Mouse (Mus musculus) ZHBTc4 (cell line): ENCODE results near the gene Tpk1.
A peak's percentile ranks its signal among the peaks of the same experiment; 100 is the strongest.
"Not testable (repeated sequence)": the region's sequence is repeated elsewhere in the genome, so short reads cannot be mapped to it uniquely, and the experiment has no call there.

Source experiments
- DNase-seq: peaks from one replicate; pipeline ENCODE4 v3.0.0-alpha.2; 2011; ENCODE audit warnings: low read depth, low spot score

The Tpk1 gene

DNA sequence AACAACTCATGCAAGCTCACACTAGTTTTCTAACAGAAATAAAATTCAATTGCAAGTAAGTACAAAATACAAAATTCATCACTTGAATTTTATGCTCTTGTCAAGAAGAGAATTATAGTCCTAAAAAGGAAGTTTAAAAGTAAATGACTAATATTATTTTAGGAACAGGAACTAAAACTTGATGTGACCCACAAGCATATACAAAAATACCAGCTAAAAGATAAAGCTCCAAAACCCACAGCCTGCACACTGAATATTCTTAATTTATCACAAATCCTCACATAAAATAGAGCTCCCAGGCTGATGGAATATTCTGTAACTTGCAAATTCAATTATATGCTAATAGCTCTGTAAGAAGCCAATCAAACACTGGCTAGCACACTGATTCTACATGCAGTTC, 25.5 kb downstream of the Tpk1 start:
- DNase-seq = no peak

DNA sequence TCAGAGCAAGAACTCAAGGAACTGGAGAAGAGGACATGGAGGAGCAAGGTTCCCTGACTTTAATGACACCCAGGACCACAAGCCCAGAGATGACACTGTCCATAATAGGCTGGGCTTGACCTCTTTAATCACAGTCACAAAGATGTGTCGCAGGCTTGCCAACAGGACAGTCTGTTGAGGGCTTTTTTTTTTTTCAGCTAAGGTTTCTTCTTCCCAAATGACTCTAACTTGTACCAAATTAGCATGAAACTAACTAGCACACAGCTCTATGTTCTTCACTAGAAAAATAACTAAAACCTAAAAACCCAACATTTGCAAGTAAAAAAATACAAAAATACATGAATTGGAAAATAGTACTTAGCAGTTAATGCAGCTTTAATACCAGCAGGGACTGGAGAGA, 27.2 kb downstream of the Tpk1 start:
- DNase-seq = no peak

DNA sequence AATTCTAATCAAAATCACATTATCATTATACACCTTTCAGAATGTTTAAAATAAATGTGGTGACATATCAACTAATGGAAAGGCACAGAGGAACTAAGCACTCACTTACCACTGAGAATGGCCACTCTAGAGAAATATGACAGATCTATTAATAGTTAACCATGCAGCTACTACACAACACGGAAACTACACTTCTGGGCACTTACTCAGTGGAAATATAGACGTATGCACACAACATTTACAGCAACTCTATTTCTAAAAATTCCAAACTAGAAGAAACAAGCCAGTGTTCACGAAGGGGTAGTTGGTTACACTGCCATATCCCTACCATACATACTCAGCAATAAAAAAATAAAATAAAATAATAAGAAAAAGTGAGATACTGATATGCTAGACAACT, 28.0 kb downstream of the Tpk1 start:
- no peak for DNase-seq

DNA sequence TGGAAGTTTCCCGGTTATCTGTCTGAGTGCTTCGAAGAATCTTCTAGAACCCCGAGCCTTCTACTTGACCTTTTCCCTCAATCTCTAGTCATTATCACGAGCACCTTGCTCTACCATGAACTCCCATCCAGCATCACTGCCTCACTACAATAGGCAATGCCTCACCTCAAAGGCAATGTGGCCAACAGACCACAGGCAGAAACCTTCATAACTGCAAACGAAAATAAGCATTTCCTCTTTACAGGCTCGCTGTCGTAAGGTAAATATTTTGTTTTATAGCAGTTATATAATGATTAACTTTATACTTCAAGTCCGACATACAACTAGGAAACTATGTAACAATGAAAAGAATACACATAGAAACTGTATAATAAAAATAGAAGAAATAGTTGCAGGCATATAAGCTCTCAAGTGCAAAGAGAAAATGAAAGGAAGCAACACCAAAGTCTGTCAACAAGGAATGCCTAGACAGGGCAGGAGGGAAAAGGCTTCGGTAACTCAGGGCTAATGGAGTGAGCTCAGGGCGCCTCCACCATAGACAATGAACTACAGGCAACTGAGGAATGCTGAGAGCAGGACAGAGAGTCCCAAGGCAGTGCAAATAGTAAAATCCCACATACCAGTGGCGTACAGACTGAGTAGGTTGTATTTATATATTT, 29.0 kb downstream of the Tpk1 start:
- DNase-seq = peak; percentile 4

DNA sequence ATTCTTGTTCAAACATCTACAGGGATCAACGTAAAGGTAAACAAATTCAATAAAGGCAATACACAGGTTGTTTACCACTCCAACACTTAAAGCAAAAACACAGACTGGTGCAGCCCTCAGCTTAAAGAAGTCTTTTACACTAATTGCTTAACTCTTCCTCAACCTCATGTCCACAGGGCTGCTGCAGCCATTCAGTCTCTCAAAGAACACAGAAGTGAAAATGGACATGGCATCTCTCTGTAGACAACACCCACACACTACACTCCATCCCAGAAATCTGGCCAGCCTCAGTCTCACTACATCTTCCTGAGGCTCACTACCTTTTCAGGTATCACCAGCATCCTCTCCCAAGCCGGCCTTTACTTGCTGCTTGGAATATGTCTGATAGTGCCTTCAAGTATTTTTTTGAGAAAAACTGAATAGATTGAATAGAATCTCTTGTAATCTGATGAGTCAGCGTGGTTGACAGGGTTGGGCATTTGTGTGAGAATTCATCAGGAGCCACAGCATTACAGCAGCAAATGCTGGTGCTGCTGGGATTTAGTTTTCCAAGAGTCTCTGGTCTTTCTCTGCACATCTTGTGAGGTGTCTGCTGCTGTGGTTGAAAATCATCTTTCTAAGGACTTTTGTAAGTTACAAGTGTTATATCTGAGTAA, 32.6 kb downstream of the Tpk1 start:
- no peak for DNase-seq

DNA sequence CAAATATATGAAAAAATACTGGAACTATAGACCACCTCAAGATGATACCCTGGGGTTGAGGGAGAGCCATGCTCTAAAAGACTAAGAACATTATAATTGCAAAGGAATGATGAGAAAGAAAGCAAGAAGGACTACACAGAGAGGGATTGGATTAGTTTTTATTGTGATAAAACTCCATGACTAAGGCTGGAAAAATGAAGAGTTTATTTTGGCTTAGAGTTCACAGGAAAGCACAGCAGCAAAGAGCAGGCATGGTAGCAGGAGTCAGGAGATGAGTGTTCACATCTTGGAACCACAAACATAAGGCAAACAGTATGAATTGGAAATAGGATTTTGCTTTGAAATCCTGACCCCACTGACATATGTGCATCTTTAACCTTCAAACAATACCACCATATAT, 33.2 kb downstream of the Tpk1 start:
- DNase-seq = no peak

DNA sequence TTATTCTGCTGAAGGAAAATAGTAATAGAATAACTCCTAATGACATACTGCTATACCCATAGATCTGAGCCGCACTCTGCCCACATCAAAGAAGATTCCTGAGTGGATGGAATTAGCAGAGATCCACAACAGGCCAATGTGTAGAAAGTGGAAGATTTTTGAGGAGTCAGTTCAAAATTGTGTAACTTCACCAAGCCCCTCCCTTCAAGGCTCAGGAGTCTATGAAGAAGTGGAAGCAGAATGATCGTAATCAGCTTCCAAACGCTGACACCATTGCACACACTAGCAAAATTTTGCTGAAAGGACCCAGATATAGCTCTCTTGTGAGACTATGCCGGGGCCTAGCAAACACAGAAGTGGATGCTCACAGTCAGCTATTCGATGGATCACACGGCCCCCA, 42.6 kb downstream of the Tpk1 start:
- not testable (repeated sequence) for DNase-seq

DNA sequence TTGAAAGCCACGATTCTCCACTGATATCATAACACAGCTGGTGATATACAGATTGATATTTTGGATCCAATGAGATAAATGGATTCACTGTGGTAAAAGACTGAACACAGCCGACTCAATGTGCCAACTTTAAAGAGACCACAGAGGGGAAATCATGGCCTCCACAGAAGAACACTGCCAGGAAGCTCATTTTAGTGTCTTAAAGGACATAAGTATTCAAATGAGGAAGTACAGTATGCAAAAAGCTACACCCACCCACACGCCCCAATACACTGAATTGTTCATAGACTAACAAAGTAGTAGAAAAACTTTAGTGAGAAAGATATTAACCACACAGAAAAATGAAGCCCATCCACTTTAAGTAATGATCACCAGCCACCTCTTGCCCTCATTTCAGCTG, 46.8 kb downstream of the Tpk1 start:
- no peak for DNase-seq

DNA sequence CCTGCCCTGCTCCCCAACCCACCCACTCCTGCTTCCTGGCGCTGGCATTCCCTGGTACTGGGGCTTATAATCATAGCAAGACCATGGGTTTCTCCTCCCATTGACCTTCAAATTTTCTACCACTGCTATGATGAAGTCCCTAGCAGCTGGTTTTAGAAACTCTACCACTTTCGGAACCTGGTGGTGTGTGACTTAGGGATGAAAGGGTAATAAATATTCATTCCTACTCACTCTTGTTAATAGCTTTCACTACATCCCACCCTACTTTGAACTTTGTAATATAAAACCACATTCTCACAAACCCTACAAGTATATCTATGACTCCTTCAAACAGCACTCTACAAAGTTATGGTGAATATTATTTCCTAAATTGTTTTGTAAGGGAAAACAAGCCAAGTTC, 54.3 kb downstream of the Tpk1 start:
- DNase-seq = no peak

DNA sequence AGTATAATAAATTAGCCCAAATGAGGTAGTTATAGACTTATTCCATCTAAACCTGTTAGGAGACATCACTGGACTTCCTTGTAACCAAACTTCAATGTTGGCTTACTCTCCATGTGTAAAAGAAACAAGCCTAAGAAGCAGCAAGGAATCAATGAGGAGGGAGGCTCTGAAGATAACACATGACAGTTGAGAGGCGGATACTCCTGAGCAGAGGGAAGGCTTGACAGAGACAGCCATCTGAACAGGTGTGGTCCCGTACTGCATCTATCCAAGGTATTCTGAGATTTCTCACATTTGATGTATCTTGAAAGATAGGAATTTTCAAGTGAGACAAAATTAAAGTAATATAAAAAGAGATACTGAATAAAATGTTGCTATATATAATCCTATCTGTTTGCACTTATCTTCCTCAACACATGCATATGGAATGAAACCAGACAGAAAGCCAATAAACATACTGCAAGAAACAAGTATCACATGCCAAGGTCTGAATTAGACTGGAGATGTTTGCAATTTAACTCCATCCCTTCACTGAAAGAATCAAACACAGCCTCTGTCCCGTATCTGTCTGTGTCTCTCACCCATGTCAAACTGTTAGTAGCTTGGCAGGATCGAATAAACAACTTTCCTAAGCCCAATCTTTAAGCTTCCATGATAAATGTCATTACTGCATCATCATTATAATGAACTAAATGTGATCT, 75.1 kb downstream of the Tpk1 start:
- DNase-seq = no peak

DNA sequence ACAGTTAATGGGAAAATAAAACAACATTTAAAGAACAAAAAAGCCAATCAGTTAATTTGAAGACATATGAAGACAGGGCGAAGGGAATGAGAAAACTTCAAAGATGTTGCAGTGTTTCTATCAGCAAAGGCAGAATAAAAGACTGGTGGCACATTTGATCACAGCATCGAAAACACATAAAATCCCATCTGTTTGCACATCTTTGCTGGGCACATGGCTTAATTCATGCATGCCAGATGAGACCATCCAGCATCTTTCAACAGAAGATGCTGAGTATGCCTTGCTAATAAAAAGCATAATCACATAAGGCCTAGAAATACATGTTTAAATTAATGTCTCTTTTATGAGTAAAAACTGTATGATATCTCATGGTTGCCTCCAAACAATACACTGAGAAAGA, 80.8 kb downstream of the Tpk1 start:
- DNase-seq = no peak

DNA sequence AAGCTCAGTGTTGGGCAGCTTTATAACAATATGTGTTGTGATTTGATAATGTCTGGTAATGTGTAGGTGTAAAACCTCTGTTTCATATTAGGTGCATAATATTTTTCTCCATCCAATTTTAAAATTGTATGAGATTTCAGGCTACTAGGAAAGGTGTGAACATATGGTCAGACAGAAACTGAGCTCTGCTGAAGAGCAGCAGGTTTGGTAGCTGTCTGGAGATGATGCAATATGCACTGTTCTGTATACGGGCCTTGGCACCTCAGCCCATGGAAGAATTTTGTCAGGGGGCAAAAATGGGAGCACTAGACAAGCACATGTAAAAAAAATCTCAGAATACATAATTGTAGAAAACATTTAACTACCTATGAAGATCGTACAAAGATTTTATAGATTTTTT, 84.3 kb downstream of the Tpk1 start:
- DNase-seq = no peak

DNA sequence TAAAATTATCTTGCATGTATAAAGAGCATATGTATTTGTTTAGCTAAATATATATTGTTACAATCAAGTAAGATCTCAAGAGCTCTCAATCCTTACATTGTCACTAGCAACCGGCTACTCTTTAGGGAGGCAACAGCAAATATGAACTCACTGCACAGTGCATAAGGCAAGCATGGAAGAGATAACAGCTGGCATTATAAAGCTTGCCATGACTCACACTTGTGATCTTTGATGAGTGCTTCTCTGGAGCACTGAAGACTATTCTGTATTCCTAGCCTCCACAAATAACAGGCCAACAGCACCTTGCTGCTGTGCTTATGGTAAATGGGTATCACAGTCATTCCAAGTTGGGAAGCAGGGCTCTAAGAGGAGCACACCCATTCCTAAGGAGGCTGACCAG, 98.2 kb downstream of the Tpk1 start:
- DNase-seq = no peak

DNA sequence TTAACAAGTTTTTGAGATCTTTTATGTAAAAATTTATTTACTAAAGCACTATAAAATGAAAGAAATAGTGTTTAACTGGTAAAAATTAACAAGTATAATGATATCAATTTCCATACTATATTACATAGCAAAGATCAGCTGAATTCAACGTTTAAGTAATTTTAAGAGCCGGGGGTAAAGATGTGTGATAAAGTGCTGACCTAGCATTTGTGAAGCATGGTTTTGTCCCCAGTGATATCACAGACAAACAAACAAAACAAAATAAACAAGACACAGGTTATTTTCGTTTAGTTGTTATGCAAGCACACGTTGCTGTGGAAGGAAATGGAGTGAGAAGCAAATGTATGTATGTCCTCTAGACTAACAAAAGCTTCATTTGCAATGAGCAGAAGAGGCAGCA, 103.6 kb downstream of the Tpk1 start:
- DNase-seq = no peak

DNA sequence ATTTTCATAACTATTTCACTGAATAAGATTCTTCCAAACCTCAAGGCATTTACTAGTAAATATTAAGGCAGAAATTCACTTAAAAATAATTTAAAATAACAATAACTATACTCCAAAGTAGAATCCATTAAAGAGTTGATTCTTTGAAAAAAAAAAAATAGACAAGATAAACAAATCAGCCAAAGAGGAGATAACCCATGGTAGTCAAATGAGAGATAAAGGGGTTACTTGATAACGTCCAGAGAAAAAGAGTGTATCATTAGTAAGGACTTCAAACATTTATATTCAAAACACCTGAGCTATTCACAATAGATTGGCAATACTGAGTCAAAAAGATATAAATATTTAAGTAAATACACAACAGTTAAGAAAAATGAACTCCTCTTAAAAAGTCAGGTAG, 114.7 kb downstream of the Tpk1 start:
- DNase-seq = no peak

DNA sequence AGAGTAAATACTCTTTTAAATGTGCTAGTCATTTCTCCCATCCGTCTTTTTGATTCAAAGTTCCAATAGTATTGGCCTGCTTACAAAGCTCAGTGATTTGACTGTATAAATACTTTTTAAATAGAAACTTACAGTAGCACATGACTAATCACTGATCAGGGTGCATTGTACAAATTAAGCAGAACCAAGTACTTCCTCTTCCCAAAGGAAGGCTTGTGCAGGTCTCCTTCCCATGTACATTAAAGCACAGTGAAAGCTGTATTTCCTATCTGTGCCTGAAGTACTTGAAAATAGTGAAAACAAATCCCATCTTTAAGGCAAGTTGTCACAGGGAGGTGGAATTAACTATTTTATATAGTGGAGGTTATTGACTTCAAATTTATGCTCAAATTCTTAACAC, 119.5 kb downstream of the Tpk1 start:
- DNase-seq = no peak

DNA sequence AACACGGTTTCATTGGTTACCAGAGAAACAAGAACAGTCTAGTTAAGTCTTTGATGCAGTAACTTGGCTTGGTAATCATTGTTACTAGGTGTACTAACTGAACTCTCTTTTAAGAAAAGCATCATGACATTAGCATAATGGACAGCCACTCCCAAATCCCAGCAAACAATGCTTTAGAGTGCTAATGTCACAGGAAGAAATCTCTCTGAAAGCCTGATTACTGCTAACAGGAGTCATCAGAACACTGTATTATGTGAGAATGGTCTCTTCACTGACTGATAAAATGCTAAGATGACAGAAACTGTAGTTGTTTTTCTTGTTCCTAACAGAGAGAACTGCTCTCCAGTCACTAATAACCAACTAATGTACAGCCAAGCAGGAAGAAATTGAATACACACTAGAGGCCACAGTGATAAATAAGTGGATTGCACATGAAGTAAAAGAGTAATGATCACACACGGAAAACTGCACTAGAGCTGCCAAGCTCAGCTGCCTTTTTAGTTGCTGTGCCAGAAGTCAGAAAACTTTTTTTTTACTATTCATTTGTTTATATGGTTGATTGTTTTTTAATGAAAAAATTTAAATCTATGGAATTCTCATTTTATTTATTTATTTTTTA, 128.7 kb downstream of the Tpk1 start:
- peak; percentile 52 for DNase-seq

DNA sequence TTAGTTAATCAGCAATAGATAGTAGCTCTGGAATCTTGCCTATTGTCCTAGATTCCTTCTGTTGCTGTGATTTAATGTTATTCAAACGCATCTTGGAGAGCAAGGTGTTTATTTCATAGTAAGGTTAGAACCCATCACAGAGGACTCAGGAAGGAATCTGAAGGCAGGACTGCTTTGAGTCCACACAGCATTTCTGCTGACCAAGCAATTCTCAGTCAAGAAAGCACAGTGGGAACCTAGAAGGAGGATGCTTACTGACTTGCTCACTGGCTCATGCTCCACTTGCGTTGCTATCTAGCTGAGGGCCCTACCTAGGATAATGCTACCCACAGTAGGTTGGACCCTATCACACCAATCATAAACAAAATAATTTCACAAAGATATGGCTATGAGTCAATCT, 130.6 kb downstream of the Tpk1 start:
- no peak for DNase-seq

DNA sequence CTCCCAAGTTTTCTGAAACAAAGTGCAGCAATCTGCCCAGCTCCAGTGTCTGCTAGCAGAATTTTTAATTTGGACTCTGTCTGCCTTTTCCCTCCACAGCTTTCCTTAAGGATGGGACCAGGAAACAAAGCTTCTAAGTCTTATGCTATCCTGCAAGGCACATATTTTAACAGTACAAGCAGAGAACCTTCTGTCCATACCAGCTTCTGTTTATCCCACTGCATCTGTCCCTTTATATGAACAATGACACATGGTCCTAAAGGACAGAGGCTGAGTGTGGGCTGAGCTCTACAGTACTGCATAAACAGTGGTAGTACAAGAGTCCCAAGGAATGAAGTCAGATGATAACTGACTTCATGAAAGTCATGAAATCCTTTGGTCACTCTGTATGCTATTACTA, 132.8 kb downstream of the Tpk1 start:
- no peak for DNase-seq

DNA sequence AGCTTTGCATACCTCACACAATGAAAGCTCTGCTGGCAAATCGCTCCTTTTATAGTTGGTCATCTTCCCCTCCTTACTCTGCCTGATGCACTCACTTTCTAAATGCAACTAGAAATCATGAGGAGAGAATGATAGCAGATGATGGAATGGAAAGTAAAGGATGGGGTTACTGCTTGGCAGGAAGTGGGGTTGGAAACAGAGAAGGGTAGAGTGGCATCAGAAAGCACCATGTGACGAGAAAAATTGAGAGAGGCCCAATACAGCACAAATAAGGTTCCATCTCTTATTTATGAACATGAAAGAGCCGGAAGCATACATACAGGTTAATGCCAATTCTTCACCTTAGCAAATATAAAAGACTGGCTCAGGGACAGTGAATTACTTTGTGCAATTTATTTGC, 133.3 kb downstream of the Tpk1 start:
- no peak for DNase-seq

DNA sequence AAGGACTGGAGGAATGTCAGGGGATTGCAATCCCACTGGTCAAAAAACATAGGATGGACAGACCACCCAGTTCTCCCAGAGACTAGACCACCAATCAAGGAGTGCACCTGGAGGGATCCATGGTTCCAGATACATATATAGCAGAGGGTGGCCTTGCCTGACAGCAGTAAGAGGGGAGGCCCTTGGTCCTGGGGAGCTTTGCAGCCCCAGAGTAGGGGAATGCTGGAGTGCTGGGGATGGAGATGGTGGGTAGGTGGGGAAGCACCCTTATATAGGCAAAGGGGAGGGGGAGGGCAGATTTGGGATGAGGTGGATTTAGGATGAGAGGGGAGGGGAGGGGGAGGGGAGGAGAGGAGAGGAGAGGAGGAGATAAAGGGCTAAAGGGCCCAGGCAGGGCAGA, 134.1 kb downstream of the Tpk1 start:
- DNase-seq = no peak

DNA sequence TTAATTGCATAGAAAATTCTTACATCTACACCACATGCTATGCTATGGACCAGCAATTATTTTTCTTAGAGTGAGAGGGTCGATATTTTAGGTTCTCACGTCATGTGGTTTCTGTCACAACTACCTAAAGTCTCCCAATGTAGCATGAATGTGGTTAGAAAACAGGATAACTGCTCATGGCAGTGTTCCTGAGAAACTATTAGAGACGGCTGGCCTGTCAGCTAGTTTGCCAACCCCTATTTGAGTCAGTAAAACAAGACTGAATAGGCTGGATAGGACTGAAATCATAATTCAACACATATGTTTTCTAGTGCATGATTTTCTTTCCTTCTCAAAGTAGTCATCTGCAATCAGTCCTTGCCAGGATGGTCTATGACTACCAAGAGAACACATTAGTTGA, 137.1 kb downstream of the Tpk1 start:
- DNase-seq = no peak

DNA sequence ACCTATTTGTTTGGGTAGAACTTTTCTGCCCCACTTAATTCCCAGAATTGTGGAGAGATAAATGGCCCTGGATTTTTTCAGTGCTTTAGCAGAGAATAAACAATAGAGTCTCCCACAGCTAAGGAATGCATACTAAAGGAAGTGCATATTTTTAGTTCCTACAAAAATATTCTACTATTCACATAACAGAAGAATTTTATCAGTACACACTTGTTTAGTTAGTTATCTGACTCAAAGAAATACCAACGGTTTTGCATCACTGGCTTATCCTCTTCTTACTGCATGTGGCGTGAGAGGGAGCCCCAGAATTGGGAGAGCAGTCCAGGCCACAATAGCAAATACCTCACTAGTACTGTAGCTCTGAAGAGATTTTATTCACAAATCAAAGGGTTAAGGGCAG, 141.1 kb downstream of the Tpk1 start:
- no peak for DNase-seq
